Mouse (Mus musculus) layer of hippocampus, postnatal 25 days (tissue): ENCODE results near the gene Plxdc1. TPM values are rescaled to one million over a fixed set of nuclear protein-coding genes. Genes with fewer than 3 reads are reported as not detected.
A peak's percentile ranks its signal among the peaks of the same experiment; 100 is the strongest.

ENCODE experiments used
- DNase-seq, 2 experiments: peaks; one replicate each; pipeline ENCODE4 v3.0.0; 2022; ENCODE audit warnings: mixed read lengths in 2 of 2, low spot score in 1 of 2; ENCODE audit errors: extremely low spot score in 1 of 2
- total RNA-seq, 2 experiments: library from RNA; stranded (reverse); gene quantifications; 2 replicates each; pipeline ENCODE4 v1.2.3; 2021

The Plxdc1 gene
- 1 to 10 TPM; 8.2 to 9.1 TPM for total RNA-seq

- DNase-seq, result no peak
These were observed at the start of gene Plxdc1 for GRCm38 (mm10) chr11:97985727-97986677. TSS of gene Plxdc1 (minus strand) at chr11:97986444.

DNA sequence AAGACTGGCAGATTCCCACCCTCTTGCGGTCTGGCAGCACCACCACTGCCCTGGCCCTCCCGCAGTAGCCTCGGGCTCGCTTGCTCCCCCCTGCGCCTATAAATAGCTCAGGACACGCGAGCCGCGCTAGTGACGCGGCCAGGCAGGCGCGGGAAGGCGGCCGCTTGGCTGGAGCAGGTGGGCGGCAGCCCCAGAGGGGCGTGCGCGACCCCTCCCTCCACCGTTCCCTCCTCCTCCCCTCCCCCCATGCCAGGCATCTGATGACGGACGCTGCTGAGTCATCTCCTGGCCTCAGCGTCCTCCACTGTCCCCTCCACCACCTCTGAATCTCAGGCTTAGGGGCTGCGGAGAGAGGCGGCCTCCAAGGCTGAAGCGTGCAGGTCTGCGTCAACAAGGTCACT is 49.7 kb upstream of the Plxdc1 start:
- DNase-seq, result no peak

GRCm38 (mm10) chr11:98034840-98035239 is 48.6 kb upstream of the Plxdc1 start:
- no peak for DNase-seq

DNA sequence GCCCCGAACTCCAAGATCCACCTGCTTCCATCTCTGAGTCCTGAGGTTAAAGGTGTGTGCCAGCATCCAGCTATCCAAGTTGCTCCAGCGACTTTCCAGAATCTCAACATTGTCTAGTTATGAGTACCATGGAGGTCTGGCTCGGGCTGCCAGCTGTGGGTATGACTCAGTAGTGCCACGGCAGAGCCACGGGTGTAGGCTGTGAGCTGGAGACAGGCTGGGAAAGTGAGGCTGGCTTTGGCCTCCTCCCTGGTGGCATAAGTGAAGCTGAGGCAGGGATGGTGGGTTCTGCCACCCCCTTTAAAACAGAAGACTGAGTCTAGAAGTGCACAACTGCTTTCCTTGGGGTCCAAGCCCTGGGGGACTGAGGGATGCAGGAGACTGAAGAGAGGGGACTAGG is 47.8 kb upstream of the Plxdc1 start:
- no peak for DNase-seq

DNA sequence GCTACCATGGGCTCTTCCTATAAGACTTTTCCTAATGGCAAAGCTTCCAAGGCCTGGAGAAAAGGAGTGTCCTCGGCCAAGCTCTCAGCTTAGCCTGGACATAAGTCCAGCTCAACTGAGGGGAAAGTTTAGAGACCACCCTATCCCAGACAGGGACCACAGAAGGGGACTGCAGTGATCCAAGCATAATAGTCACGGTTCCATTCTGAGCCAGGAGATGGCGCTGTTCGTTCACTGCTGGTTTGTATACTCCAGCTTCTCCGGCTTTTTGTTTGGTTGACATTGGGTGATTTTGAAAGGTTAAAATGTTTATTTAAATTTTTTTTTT is 45.2 kb upstream of the Plxdc1 start:
- peak; percentile 75 to 96 for DNase-seq

- DNase-seq, result no peak
These were observed 44.6 kb upstream of the Plxdc1 start for GRCm38 (mm10) chr11:98030701-98031442.

DNA sequence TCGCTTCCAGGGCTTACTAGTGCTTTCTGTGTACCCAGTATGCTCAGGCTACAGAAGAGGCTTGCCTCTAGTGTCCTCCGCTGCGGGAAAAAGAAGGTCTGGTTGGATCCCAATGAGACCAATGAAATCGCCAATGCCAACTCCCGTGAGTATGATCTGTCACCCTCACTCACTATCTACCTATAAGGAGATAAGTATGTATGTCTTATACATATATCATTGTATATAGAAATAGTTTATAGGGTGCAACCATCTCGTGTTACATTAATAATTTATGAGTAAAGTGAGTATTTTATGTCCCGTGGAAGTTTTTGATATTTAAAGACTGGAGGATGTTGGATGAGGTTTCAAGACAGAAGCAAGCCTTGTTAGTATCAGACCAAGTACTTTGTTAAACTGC is 41.5 kb upstream of the Plxdc1 start:
- no peak for DNase-seq

- DNase-seq, result no peak
These were observed 41.0 kb upstream of the Plxdc1 start for GRCm38 (mm10) chr11:98027297-98027688.

DNA sequence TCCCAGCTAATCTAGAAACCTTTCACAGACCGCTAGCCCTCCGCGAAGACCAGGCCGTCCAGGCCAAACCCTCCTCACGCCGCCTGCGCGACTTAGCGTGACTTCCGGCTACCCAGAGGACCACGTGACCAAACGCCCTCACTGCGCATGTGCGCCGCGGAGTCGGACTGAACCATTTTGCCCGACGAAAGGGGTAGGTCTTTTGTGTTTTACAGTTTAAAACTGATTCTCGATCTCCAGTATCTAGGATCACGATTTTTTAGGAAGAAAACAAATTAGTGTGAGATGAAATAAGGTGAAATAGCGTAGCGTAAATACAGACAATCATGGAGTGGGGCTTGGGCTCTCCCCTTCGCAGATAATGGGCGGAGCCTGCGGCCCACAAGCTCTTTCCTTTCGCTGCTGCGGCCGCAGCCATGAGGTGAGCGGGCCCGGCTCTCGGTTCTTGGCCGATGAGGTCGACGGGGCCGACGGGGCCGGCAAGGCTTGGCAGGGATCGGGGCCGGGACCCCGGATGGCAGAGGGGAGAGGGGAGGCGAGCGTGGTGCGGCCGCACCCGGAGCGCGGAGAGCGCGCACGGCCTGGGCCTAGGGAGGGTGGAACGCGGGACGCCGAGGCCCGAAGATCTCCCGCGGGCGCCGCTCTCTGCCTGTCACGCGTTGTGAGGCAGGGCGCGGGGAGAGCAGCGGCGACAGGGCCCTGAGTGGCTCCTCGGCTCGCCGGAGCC is 40.5 kb upstream of the Plxdc1 start, which contains the start of gene Rpl19:
Gene Rpl19 (plus strand): TSS at position 141 of the 727 bp plus-strand sequence.
- peak; percentile 91 to 92 for DNase-seq

DNA sequence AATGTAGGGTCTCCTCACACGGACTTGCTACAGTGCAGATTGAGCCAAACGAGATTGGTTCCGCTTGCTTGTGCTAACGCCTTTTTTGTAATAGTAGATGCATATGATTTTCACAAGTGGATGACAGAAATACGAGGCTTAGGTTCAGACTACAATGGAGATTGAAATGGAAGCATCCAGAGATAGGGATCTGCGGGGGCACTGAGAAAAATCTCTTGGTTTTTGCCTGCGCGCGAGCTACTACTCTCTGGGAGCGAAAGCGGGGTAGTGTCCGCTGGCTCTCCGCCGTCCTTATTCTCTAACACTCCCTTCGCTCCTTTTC is 40.0 kb upstream of the Plxdc1 start:
- no peak for DNase-seq

DNA sequence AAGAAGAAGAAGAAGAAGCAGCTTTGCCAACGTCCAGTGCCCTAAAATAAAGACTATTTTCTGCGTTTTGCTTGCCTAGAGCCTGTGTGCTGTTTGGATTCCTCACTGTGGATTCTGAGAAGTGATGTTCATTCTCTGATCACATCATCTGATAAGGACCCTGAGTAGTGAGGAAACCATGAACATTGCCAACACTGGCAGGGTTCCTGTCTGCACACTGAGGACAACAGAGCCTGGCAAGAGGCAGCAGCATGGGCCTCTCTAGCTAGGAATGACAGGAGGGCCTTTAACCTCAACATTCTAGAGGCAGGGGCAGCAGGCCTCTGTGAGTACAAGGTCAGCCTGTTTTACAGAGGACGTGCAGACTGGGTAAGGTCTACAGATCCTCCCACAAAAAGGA is 38.3 kb upstream of the Plxdc1 start:
- no peak for DNase-seq

DNA sequence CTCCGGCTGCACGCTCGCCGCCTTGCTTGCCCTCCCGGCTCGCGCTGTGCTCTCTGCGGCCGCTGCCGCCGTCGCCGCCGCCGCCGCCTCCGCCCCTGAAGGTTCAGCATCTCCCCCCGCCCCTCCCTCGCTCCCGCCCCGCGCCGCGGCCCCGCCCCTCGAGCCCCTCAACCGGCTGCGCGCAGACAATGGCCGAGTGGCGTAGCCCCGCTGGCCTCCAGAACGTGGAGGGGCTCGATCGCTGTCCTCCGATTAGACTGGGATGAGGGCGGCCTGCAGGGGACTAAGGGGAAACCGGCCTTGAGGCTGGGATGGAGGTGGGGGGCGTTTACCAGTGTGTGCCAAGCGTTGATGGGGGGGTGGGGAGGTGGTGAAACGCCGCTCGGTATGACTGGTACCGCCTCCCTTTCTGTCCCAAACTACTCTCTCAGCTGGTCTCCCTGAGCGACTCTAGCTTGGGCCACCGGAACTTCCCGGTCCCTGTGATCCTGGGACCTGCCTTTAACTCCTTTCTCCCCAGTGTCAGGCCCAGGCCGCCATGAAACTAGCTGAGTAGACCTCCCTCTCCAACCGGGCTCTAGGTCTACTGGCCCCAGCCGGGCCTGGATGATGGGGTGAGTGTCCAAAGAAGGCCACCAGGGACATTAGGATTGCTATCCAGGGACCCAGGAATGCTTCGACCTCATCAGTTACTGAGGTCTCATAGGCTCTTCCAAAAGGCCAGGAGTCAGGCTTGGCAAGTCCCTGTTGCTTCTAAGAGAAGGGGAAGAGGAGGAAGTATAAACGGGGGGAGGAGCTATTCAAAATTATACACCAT is 36.5 kb upstream of the Plxdc1 start, which contains the start of gene Cacnb1:
Gene Cacnb1 (minus strand): TSS at position 480 of the 817 bp plus-strand sequence.
- peak in 1 of 2 experiments; percentile 54 for DNase-seq

DNA sequence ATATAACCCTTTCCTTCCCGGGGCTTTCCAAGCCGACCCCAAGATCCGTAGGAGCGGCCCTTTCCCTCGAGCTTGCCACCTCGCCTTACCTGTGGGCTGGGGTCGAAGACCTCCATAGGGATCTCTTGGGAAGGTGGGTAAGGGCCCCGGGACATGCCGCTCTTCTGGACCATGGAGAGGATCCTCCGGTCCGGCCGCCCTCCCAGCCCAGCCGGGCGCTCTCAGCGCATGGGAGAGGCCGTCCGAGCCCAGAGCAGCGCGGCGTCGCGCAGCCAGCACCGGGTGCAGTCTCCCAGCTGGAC is 36.0 kb upstream of the Plxdc1 start:
- no peak for DNase-seq

DNA sequence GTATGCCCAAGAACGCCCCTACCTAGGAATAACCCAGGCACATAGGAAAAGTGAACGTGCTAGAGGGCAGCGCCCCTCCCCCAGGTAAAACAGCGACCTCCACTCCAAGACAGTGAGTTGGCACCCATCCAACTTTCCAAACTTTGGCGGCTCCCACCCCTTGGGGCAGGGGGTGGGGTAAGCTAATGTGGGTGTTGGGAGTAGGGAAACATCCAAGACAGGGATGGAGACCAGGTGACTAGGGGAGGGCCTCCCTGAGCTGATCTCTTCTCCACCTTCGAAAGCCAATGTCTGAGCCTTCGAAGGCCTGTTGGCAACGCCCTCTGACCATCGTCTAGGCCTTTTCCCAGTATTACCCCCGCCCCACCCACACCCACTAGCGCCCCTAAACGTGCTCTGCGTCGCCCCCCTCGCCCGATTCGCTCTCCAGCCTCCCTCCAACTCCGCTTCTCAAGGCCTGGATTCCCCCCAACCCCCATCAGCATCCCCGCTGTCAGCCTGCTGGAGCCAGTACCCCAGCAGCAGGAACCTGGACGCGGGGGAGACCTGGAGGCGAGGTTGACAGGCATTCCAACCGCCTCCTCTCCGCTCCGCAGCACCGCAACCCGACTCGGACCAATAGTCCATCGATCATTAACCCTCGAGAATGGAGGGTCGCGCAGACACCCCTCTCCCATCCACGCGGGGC is 35.5 kb upstream of the Plxdc1 start:
- peak in 1 of 2 experiments; percentile 58 for DNase-seq

DNA sequence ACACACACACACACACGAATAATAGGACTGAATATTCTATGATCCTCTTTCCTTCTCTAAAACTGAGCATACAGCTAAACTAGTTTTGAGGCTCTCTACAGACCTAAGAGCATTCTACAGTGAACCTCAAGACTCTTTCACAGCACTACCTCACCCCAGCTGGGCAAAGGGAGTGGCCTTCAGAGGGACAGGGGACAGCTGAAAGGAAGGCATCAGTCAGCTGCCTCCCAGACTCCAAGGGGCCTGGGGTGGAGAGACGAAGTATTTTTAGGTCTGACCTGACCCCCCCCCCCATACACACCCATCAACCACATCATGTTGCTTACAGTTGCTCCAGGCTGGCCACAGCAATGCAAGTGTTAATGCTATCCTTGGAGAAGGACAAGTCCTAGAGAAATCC is 34.9 kb upstream of the Plxdc1 start:
- no peak for DNase-seq

DNA sequence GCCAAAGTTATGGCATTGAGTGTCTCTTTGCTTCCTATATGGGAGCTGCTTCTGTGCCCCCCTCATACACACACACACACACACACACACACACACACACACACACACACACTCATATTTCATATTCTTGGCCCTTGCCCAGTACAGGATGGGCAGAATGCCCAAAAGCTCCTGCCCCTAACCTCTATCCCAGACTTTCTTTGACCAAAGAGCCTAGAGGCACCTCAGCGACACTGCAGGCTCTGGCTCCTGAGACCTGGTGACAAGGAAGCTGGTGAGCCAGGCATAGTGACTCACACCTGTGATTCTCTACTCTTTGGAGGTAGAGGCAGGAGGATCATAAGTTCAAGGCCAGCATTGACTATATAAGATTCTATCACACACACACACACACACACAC is 34.5 kb upstream of the Plxdc1 start:
- no peak for DNase-seq

- DNase-seq, result no peak
These were observed 33.8 kb upstream of the Plxdc1 start for GRCm38 (mm10) chr11:98019883-98020610.

DNA sequence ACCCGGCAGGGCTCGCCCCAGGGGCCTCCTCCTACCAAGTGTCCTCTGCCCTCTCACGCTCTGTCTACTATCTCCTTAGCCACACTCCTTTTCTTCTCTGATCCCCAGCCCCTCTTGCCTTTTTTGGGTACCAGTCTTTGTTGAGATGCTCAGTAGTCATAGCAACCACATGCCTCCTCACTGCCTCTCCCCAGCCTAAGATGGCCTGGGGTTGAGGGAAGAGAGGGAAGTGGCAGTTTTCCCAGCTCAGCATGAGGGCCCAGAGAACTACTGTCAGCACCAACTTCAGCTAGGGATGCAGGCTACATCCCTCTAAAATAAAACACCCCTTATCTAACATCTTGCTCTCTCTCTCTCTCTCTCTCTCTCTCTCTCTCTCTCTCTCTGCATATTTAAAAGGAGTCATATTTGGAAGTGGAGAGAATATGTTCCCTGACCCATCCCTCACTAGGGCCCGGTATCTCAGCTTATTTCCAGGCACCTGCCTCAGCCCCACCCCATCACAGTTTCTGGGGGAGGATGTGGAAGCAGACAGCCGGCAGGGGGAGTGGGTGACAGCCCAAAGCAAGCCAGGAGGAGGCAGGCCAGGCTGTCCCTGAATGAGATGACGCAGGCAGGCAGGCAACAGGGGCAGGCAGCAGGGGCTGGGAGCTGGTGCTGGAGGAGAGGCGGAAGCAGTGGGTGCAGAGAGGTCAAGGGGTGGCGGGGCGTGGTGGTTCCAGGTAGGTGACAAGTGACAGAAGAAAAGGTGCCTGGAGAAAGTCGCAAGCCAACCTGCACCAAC is 32.8 kb upstream of the Plxdc1 start:
- DNase-seq, result peak in 1 of 2 experiments; percentile 58
